Mouse (Mus musculus) C2C12 (cell line): Measurements from ENCODE around the gene Psmc3. TPM values are rescaled to one million over a fixed set of nuclear protein-coding genes. Genes with fewer than 3 reads are reported as not detected.

Source experiments
- H3K27me3 ChIP-seq: one replicate; pipeline ENCODE4 v1.6.1; 2011; ENCODE audit not compliant: control insufficient read depth, insufficient read depth, insufficient read length
- H3K36me3 ChIP-seq: one replicate; pipeline ENCODE4 v1.6.1; 2011; ENCODE audit not compliant: control insufficient read depth, insufficient read depth
- H3K4me3 ChIP-seq: one replicate; pipeline ENCODE4 v1.5.1; 2011; ENCODE audit warnings: mild to moderate bottlenecking, control low read depth; ENCODE audit not compliant: poor library complexity, insufficient read depth, severe bottlenecking
- H3K79me2 ChIP-seq: one replicate; pipeline ENCODE4 v1.6.1; 2011; ENCODE audit not compliant: control insufficient read depth, insufficient read depth
- H3K79me3 ChIP-seq: one replicate; pipeline ENCODE4 v1.6.1; 2011; ENCODE audit warnings: low read depth, control low read depth
- H3ac ChIP-seq: one replicate; pipeline ENCODE3; 2011; ENCODE audit warnings: low read depth; ENCODE audit not compliant: control insufficient read depth, insufficient read length
- CEBPB ChIP-seq: IDR thresholded peaks from one replicate; pipeline ENCODE4 v1.6.1; 2011; ENCODE audit warnings: low read depth, mild to moderate bottlenecking, control low read depth, moderate library complexity
- CTCF ChIP-seq: IDR thresholded peaks from one replicate; pipeline ENCODE4 v1.5.1; 2011; ENCODE audit not compliant: control insufficient read depth, insufficient read depth, insufficient read length
- FOSL1 ChIP-seq: IDR thresholded peaks from one replicate; pipeline ENCODE4 v1.8.0; 2011; ENCODE audit warnings: mild to moderate bottlenecking, low read length; ENCODE audit not compliant: poor library complexity, insufficient read depth, severe bottlenecking
- MAX ChIP-seq: IDR thresholded peaks from one replicate; pipeline ENCODE4 v1.6.1; 2011; ENCODE audit warnings: mild to moderate bottlenecking, control low read depth
- MYOD1 ChIP-seq: IDR thresholded peaks from one replicate; pipeline ENCODE4 v1.6.1; 2011; ENCODE audit warnings: low read depth; ENCODE audit not compliant: control insufficient read depth, insufficient read length
- MYOG ChIP-seq: IDR thresholded peaks from one replicate; pipeline ENCODE4 v1.6.1; 2011; ENCODE audit not compliant: control insufficient read depth, insufficient read length; ENCODE audit errors: extremely low read depth
- USF1 ChIP-seq: IDR thresholded peaks from one replicate; pipeline ENCODE4 v1.6.1; 2011; ENCODE audit warnings: low read depth, mild to moderate bottlenecking, control low read depth, moderate library complexity
- polyA plus RNA-seq: library from polyadenylated mRNA; unstranded; fragments of >200 nt; fragmentation: generic; extraction: Trizol; gene quantifications from one replicate; pipeline ENCODE4 v1.2.1, GENCODE M21; 2012; ENCODE audit warnings: missing spikeins

Psmc3 gene
- polyA plus RNA-seq, 1 experiment: 367 TPM

DNA sequence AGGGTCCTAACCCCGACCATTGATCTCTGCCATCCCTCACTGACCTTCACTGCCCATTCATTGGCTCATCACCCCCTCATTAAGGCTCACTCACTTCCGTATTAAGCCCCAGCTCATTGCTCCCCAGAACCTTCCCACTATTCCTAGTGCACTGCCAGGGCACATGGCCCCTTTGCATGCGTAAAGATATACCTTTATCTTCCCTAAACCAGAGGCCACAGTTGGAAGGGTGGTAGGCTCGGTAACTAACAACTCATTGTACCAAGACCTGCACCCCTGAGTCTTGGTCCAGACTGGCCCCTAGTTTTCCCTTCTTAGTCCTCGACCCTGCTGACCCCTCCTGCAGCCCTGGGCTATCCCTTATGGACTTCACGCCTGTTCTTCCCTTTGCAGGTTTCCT is 60.0 kb downstream of the Psmc3 start:
- TF ChIP-seq MYOD1 (no peak), CTCF (no peak), USF1 (no peak), MAX (no peak), CEBPB (no peak), MYOG (no peak), FOSL1 (no peak)
- H3K79me2 ChIP-seq: no peaks in the 10 kb centered on the region
- no peak overlapping the region for H3ac ChIP-seq
- H3K36me3 ChIP-seq: no peaks in the 10 kb centered on the region
- peaks cover 6% of the 10 kb centered on the region for H3K27me3 ChIP-seq
- H3K79me3 ChIP-seq: no peaks in the 10 kb centered on the region
- H3K4me3 ChIP-seq: no peak overlapping the region

- TF ChIP-seq CTCF: peak; percentile 100
- TF ChIP-seq CEBPB: no peak
- peak; percentile 55 for TF ChIP-seq MAX
- no peak for TF ChIP-seq MYOG
- Histone ChIP-seq H3K27me3 (peaks cover 14% of the 10 kb centered on the region), H3K4me3 (no peak overlapping the region), H3K79me2 (no peaks in the 10 kb centered on the region), H3K79me3 (no peaks in the 10 kb centered on the region), H3ac (peak overlapping the region; percentile 46), H3K36me3 (no peaks in the 10 kb centered on the region)
Measured at GRCm38 (mm10) chr2:91114781-91115577, 61.2 kb downstream of the Psmc3 start.

DNA sequence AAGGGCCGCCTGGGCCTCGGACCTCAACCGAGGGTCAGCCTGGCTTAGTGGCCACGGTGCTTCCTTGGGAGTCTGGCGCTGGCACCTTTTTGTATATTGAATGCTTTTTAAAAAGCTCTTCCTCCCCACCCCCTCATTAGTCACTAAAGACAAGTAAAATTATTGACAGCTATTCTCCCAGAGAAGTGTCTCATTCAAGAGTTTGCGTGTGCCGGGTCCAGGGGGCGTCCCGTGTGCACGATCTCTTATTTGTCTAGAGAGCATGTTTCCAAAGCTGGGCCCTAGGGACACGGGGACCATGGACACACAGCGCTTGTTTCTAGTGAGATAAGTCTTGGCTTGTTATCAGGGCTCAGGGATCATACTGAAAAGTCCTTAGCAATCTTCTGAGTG is 61.8 kb downstream of the Psmc3 start:
- Histone ChIP-seq H3K36me3 (no peaks in the 10 kb centered on the region), H3K4me3 (no peak overlapping the region), H3ac (peak overlapping the region; percentile 46), H3K27me3 (peaks cover 20% of the 10 kb centered on the region), H3K79me3 (no peaks in the 10 kb centered on the region), H3K79me2 (no peaks in the 10 kb centered on the region)
- TF ChIP-seq CTCF (no peak), MAX (no peak), MYOD1 (no peak), CEBPB (no peak), USF1 (no peak)

Other genes starting within 250 kb of the Psmc3 start
- gene Mtch2, start 206.9 kb upstream of the Psmc3 start, polyA plus RNA-seq: 146 TPM
- 0.02 TPM for gene C1qtnf4, start 168.1 kb upstream of the Psmc3 start, polyA plus RNA-seq
- gene Kbtbd4, start 149.3 kb upstream of the Psmc3 start, polyA plus RNA-seq: 17.3 TPM
- gene Ndufs3, start 149.2 kb upstream of the Psmc3 start, polyA plus RNA-seq: 150 TPM
- gene Celf1, start 113.6 kb upstream of the Psmc3 start, polyA plus RNA-seq: 34.8 TPM
- 122 TPM for gene Rapsn, start 18.4 kb upstream of the Psmc3 start, polyA plus RNA-seq
- 52.3 TPM for gene Slc39a13, start 16.4 kb downstream of the Psmc3 start, polyA plus RNA-seq
- not detected for gene Spi1, start 28.4 kb downstream of the Psmc3 start, polyA plus RNA-seq
- gene Mybpc3, start 64.1 kb downstream of the Psmc3 start, polyA plus RNA-seq: not detected
- gene Madd, start 129.8 kb downstream of the Psmc3 start, polyA plus RNA-seq: 4.9 TPM
- gene Nr1h3, start 148.8 kb downstream of the Psmc3 start, polyA plus RNA-seq: 0.21 TPM
- 11.3 TPM for gene Acp2, start 148.9 kb downstream of the Psmc3 start, polyA plus RNA-seq
- gene Ddb2, start 183.0 kb downstream of the Psmc3 start, polyA plus RNA-seq: 1.2 TPM
- gene Pacsin3, start 201.9 kb downstream of the Psmc3 start, polyA plus RNA-seq: 19.0 TPM
- 67.5 TPM for gene Arfgap2, start 211.0 kb downstream of the Psmc3 start, polyA plus RNA-seq